Mouse (Mus musculus) limb, embryonic 14.5 days (tissue): ENCODE data around the gene Ctdspl. TPM values are rescaled to one million over a fixed set of nuclear protein-coding genes. Genes with fewer than 3 reads are reported as not detected.

Source experiments
- ATAC-seq: fragments of 200-750 bp; cut with Nextera tagmentation; 2 replicates; pipeline ENCODE4 v1.8.0; 2017; ENCODE audit warnings: low read depth, moderate number of reproducible peaks, moderate TSS enrichment; ENCODE audit not compliant: low FRiP score
- DNase-seq: peaks from one replicate; pipeline ENCODE4 v3.0.0-alpha.2; 2015; ENCODE audit warnings: low spot score
- H3K27ac ChIP-seq: fragments of 300-500 bp; sonication (generic); replicated peaks from 2 replicates; pipeline ENCODE4 v1.5.1; 2014; ENCODE audit warnings: low read depth, mild to moderate bottlenecking, low read length, moderate library complexity, mixed read lengths
- H3K27me3 ChIP-seq: fragments of 300-500 bp; sonication (generic); 2 replicates; pipeline ENCODE4 v1.6.1; 2014; ENCODE audit warnings: low read length, mixed read lengths; ENCODE audit not compliant: control insufficient read depth, insufficient read depth
- H3K36me3 ChIP-seq: fragments of 300-500 bp; sonication (generic); 2 replicates; pipeline ENCODE4 v1.6.1; 2014; ENCODE audit warnings: mild to moderate bottlenecking, low read length, moderate library complexity, mixed read lengths; ENCODE audit not compliant: control insufficient read depth, insufficient read depth
- H3K4me1 ChIP-seq: fragments of 300-500 bp; sonication (generic); 2 replicates; pipeline ENCODE4 v1.6.1; 2014; ENCODE audit warnings: antibody characterized with exemption, low read length, mixed read lengths; ENCODE audit not compliant: control insufficient read depth, insufficient read depth
- H3K4me2 ChIP-seq: fragments of 300-500 bp; sonication (generic); replicated peaks from 2 replicates; pipeline ENCODE4 v1.6.1; 2014; ENCODE audit warnings: low read depth, mild to moderate bottlenecking, low read length, moderate library complexity; ENCODE audit not compliant: severe bottlenecking
- H3K4me3 ChIP-seq: fragments of 300-500 bp; sonication (generic); replicated peaks from 2 replicates; pipeline ENCODE4 v1.5.1; 2014; ENCODE audit warnings: low read length
- H3K9ac ChIP-seq: fragments of 300-500 bp; sonication (generic); 2 replicates; pipeline ENCODE4 v1.6.1; 2014; ENCODE audit warnings: mild to moderate bottlenecking, low read depth, low read length, moderate library complexity; ENCODE audit not compliant: severe bottlenecking
- H3K9me3 ChIP-seq: fragments of 300-500 bp; sonication (generic); 2 replicates; pipeline ENCODE4 v1.6.1; 2016; ENCODE audit warnings: low read length; ENCODE audit not compliant: control insufficient read depth
- POLR2A ChIP-seq: fragments of 200-500 bp; IDR thresholded peaks from 2 replicates; pipeline ENCODE4 v1.8.0; 2012; ENCODE audit warnings: inconsistent platforms, mild to moderate bottlenecking, moderate library complexity, borderline replicate concordance; ENCODE audit not compliant: insufficient read depth, insufficient read length; ENCODE audit errors: extremely low read depth
- WGBS: fragments of 180-500 bp; shearing (Covaris S2); extraction: QIAGEN DNeasy Blood & Tissue Kit; methylation state at CpG from one replicate; pipeline ENCODE4 v1.1.7; 2014; 5-methylcytosine and 5-hydroxymethylcytosine counted together
- polyA plus RNA-seq, 2 experiments: library from polyadenylated mRNA; depleted of rRNA in 1 of 2; stranded (reverse) in 1 of 2; unstranded in 1 of 2; fragments of >200 nt; fragmentation: Nextera tagmentation in 1 of 2; extraction: Ambion mirVana in 1 of 2; gene quantifications; 2 replicates each; pipeline versions ENCODE4 v1.2.1 to v1.2.3; 2012 to 2014

Ctdspl gene
- polyA plus RNA-seq, 2 experiments, result 23.8 to 38.0 TPM

- Histone ChIP-seq H3K9ac (no peak overlapping the region), H3K9me3 (no peaks in the 10 kb centered on the region), H3K27ac (no peak overlapping the region), H3K4me3 (no peak overlapping the region), H3K4me1 (peaks cover 35% of the 10 kb centered on the region), H3K27me3 (no peaks in the 10 kb centered on the region), H3K36me3 (peaks cover 7% of the 10 kb centered on the region; the same call in 1 of the 2 replicates), H3K4me2 (no peak overlapping the region)
- WGBS, result 84% methylated on average over 5 of the region's 5 CpGs
- DNase-seq (no peak), ATAC-seq (no peak)
- no peak for TF ChIP-seq POLR2A
Measured at GRCm38 (mm10) chr9:118992586-118992955, 66.3 kb downstream of the Ctdspl start.

- no peak overlapping the region for H3K4me3 ChIP-seq
- DNase-seq, result no peak
- H3K27me3 ChIP-seq, result no peaks in the 10 kb centered on the region
- H3K9me3 ChIP-seq, result no peaks in the 10 kb centered on the region
- TF ChIP-seq POLR2A, result no peak
- H3K4me1 ChIP-seq, result peaks cover 37% of the 10 kb centered on the region
- 79% methylated on average over 12 of the region's 12 CpGs for WGBS
- H3K27ac ChIP-seq, result no peak overlapping the region
- H3K4me2 ChIP-seq, result no peak overlapping the region
- no peak overlapping the region for H3K9ac ChIP-seq
- no peak for ATAC-seq
- peaks cover 7% of the 10 kb centered on the region; the same call in 1 of the 2 replicates for H3K36me3 ChIP-seq
Measured at GRCm38 (mm10) chr9:118994524-118995227, 68.4 kb downstream of the Ctdspl start.

DNA sequence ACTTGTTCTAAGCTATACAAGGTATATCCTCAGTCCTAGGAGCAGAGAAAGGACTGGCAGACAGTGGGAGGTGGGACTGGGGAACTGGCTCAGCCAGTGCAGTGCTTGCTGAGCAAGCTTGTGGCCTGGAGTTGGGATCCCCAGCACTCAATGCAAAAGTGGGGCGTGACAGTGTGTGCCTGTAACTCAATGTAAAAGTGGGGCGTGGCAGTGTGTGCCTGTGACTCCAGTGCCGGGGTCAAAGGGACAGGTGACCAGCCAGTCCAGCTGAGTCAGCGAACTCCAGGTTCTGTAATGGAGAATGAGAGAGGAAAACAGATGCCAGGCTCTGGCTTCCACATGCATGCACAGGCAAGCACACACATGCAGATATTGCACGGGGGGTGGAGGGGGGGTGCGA, 69.3 kb downstream of the Ctdspl start:
- no peaks in the 10 kb centered on the region for H3K27me3 ChIP-seq
- no peak overlapping the region for H3K27ac ChIP-seq
- ATAC-seq, result no peak
- H3K9ac ChIP-seq, result no peak overlapping the region
- 63% methylated on average over 6 of the region's 6 CpGs for WGBS
- no peak overlapping the region for H3K4me2 ChIP-seq
- H3K4me3 ChIP-seq, result no peak overlapping the region
- H3K9me3 ChIP-seq, result no peaks in the 10 kb centered on the region
- H3K4me1 ChIP-seq, result peaks cover 33% of the 10 kb centered on the region
- H3K36me3 ChIP-seq, result 0 out of 2 replicates have a peak, but pooled peaks cover 3% of the 10 kb centered on the region
- no peak for DNase-seq
- no peak for TF ChIP-seq POLR2A

- H3K4me3 ChIP-seq, result no peak overlapping the region
- no peak overlapping the region for H3K4me2 ChIP-seq
- 0 out of 2 replicates have a peak, but pooled peaks cover 3% of the 10 kb centered on the region for H3K36me3 ChIP-seq
- DNase-seq, result no peak
- TF ChIP-seq POLR2A, result no peak
- no peak overlapping the region for H3K27ac ChIP-seq
- WGBS, result 82% methylated on average over 6 of the region's 6 CpGs
- H3K4me1 ChIP-seq, result peaks cover 16% of the 10 kb centered on the region
- H3K27me3 ChIP-seq, result no peaks in the 10 kb centered on the region
- H3K9ac ChIP-seq, result no peak overlapping the region
- ATAC-seq, result no peak
- no peaks in the 10 kb centered on the region for H3K9me3 ChIP-seq
Measured at GRCm38 (mm10) chr9:118997241-118997640, 71.0 kb downstream of the Ctdspl start.

GRCm38 (mm10) chr9:119000196-119000595, 73.9 kb downstream of the Ctdspl start:
- Histone ChIP-seq H3K9me3 (no peaks in the 10 kb centered on the region), H3K9ac (no peak overlapping the region), H3K4me3 (no peak overlapping the region), H3K4me2 (no peak overlapping the region), H3K36me3 (no peaks in the 10 kb centered on the region), H3K27ac (no peak overlapping the region), H3K4me1 (peaks cover 37% of the 10 kb centered on the region), H3K27me3 (no peaks in the 10 kb centered on the region)
- ATAC-seq (no peak), DNase-seq (no peak)
- no peak for TF ChIP-seq POLR2A
- WGBS, result 41% methylated on average over 6 of the region's 6 CpGs
